Mouse (Mus musculus) MEL (cell line): ENCODE data around the gene Tmem235. TPM values are rescaled to one million over a fixed set of nuclear protein-coding genes. Genes with fewer than 3 reads are reported as not detected.

ENCODE experiments used
- DNase-seq: peaks from one replicate; pipeline ENCODE4 v3.0.0; 2011; ENCODE audit warnings: low read depth, low spot score
- H3K27ac ChIP-seq: 2 replicates; pipeline ENCODE4 v1.5.1; 2012; ENCODE audit warnings: low read depth, mild to moderate bottlenecking, control low read depth, low read length, moderate library complexity; ENCODE audit not compliant: control insufficient read depth
- H3K27me3 ChIP-seq, 2 experiments: fragments of 150-350 bp in 1 of 2; sonication (generic) in 1 of 2; 2 replicates each; pipeline ENCODE4 v1.6.1; 2012; ENCODE audit warnings: low read length in 2 of 2, mild to moderate bottlenecking in 2 of 2, improper control_type of control experiment in 1 of 2, moderate library complexity in 1 of 2; ENCODE audit not compliant: insufficient read depth in 2 of 2, control insufficient read depth in 1 of 2
- H3K36me3 ChIP-seq, 2 experiments: 2 replicates each; pipeline ENCODE4 v1.6.1; 2012 to 2014; ENCODE audit warnings: low read length in 2 of 2, improper control_type of control experiment in 1 of 2, inconsistent platforms in 1 of 2, mild to moderate bottlenecking in 1 of 2; ENCODE audit not compliant: insufficient read depth in 2 of 2, control insufficient read depth in 1 of 2
- H3K4me1 ChIP-seq, 2 experiments: fragments of 150-350 bp in 1 of 2; sonication (generic) in 1 of 2; 2 replicates each; pipeline ENCODE4 v1.6.1; 2012; ENCODE audit warnings: low read length in 2 of 2, improper control_type of control experiment in 1 of 2, mild to moderate bottlenecking in 1 of 2; ENCODE audit not compliant: insufficient read depth in 2 of 2, control insufficient read depth in 1 of 2
- H3K4me3 ChIP-seq, 2 experiments: fragments of 150-350 bp in 1 of 2; sonication (generic) in 1 of 2; 2 replicates each; pipeline ENCODE4 v1.5.1; 2012; ENCODE audit warnings: low read depth in 2 of 2, low read length in 2 of 2, mild to moderate bottlenecking in 2 of 2, moderate library complexity in 2 of 2, control low read depth in 1 of 2, improper control_type of control experiment in 1 of 2; ENCODE audit not compliant: control insufficient read depth in 1 of 2, insufficient read depth in 1 of 2
- H3K79me2 ChIP-seq: 2 replicates; pipeline ENCODE4 v1.6.1; 2012; ENCODE audit warnings: mild to moderate bottlenecking, low read length, moderate library complexity; ENCODE audit not compliant: control insufficient read depth, poor library complexity, insufficient read depth
- H3K9ac ChIP-seq: 2 replicates; pipeline ENCODE4 v1.6.1; 2012; ENCODE audit warnings: low read depth, mild to moderate bottlenecking, control low read depth, low read length, moderate library complexity; ENCODE audit not compliant: control insufficient read depth, poor library complexity, severe bottlenecking
- H3K9me3 ChIP-seq: fragments of 150-350 bp; sonication (generic); replicated peaks from 2 replicates; pipeline ENCODE4 v1.6.1; 2012; ENCODE audit warnings: mild to moderate bottlenecking, low read length, improper control_type of control experiment, moderate library complexity; ENCODE audit not compliant: insufficient read depth
- CHD1 ChIP-seq: IDR thresholded peaks from 2 replicates; pipeline ENCODE4 v1.6.1; 2012; ENCODE audit warnings: low read depth, mild to moderate bottlenecking, inconsistent platforms, low read length, improper control_type of control experiment
- CHD2 ChIP-seq: IDR thresholded peaks from 2 replicates; pipeline ENCODE4 v1.6.1; 2011; ENCODE audit warnings: low read length, improper control_type of control experiment
- E2F4 ChIP-seq: IDR thresholded peaks from 2 replicates; pipeline ENCODE4 v1.6.1; 2011; ENCODE audit warnings: low read depth, low read length, improper control_type of control experiment, borderline replicate concordance
- ELF1 ChIP-seq: IDR thresholded peaks from 2 replicates; pipeline ENCODE4 v1.6.1; 2014; ENCODE audit warnings: low read depth, mild to moderate bottlenecking, inconsistent platforms, low read length, improper control_type of control experiment, moderate library complexity
- ETS1 ChIP-seq: IDR thresholded peaks from 2 replicates; pipeline ENCODE4 v1.6.1; 2012; ENCODE audit warnings: low read depth, mild to moderate bottlenecking, inconsistent platforms, low read length, improper control_type of control experiment, moderate library complexity
- GATA1 ChIP-seq: IDR thresholded peaks from 2 replicates; pipeline ENCODE4 v1.6.1; 2011; ENCODE audit warnings: low read depth, low read length, improper control_type of control experiment
- HCFC1 ChIP-seq: IDR thresholded peaks from 2 replicates; pipeline ENCODE4 v1.6.1; 2012; ENCODE audit warnings: low read depth, mild to moderate bottlenecking, inconsistent platforms, low read length, improper control_type of control experiment, moderate library complexity
- JUND ChIP-seq: IDR thresholded peaks from 2 replicates; pipeline ENCODE4 v1.6.1; 2011; ENCODE audit warnings: low read depth, mild to moderate bottlenecking, improper control_type of control experiment, low read length
- MAFK ChIP-seq: IDR thresholded peaks from 2 replicates; pipeline ENCODE4 v1.6.1; 2011; ENCODE audit warnings: low read depth, mild to moderate bottlenecking, low read length, improper control_type of control experiment, borderline replicate concordance
- MAX ChIP-seq: IDR thresholded peaks from 2 replicates; pipeline ENCODE4 v1.6.1; 2011; ENCODE audit warnings: low read length, improper control_type of control experiment
- MAZ ChIP-seq: IDR thresholded peaks from 2 replicates; pipeline ENCODE4 v1.6.1; 2012; ENCODE audit warnings: low read depth, mild to moderate bottlenecking, inconsistent platforms, low read length, improper control_type of control experiment
- MEF2A ChIP-seq: IDR thresholded peaks from 2 replicates; pipeline ENCODE4 v1.6.1; 2014; ENCODE audit warnings: low read depth, mild to moderate bottlenecking, inconsistent platforms, low read length, improper control_type of control experiment; ENCODE audit not compliant: poor library complexity, insufficient replicate concordance, severe bottlenecking; ENCODE audit errors: extremely low read depth
- MXI1 ChIP-seq: IDR thresholded peaks from 2 replicates; pipeline ENCODE4 v1.6.1; 2011; ENCODE audit warnings: mild to moderate bottlenecking, low read depth, low read length, improper control_type of control experiment
- MYB ChIP-seq: IDR thresholded peaks from 2 replicates; pipeline ENCODE4 v1.6.1; 2011; ENCODE audit warnings: mild to moderate bottlenecking, low read depth, low read length, improper control_type of control experiment
- MYC ChIP-seq: IDR thresholded peaks from 2 replicates; pipeline ENCODE4 v1.6.1; 2011; ENCODE audit warnings: low read depth, mild to moderate bottlenecking, low read length, improper control_type of control experiment, moderate library complexity
- NELFE ChIP-seq: IDR thresholded peaks from 2 replicates; pipeline ENCODE4 v1.6.1; 2011; ENCODE audit warnings: low read depth, low read length, improper control_type of control experiment
- NRF1 ChIP-seq: IDR thresholded peaks from 2 replicates; pipeline ENCODE4 v1.6.1; 2014; ENCODE audit warnings: low read depth, mild to moderate bottlenecking, inconsistent platforms, low read length, improper control_type of control experiment, moderate library complexity; ENCODE audit not compliant: poor library complexity, insufficient read depth, severe bottlenecking
- POLR2A ChIP-seq, 2 experiments: IDR thresholded peaks; 2 replicates each; pipeline ENCODE4 v1.6.1; 2011 to 2012; ENCODE audit warnings: low read length in 2 of 2, mild to moderate bottlenecking in 2 of 2, control low read depth in 1 of 2, improper control_type of control experiment in 1 of 2, low read depth in 1 of 2, moderate library complexity in 1 of 2; ENCODE audit not compliant: control insufficient read depth in 1 of 2, insufficient read depth in 1 of 2, poor library complexity in 1 of 2
- POLR2AphosphoS2 ChIP-seq: IDR thresholded peaks from 2 replicates; pipeline ENCODE4 v1.6.1; 2011; ENCODE audit warnings: low read length, improper control_type of control experiment
- RAD21 ChIP-seq: IDR thresholded peaks from 2 replicates; pipeline ENCODE4 v1.6.1; 2011; ENCODE audit warnings: mild to moderate bottlenecking, low read depth, low read length, improper control_type of control experiment
- RCOR1 ChIP-seq: IDR thresholded peaks from 2 replicates; pipeline ENCODE4 v1.6.1; 2012; ENCODE audit warnings: low read depth, mild to moderate bottlenecking, inconsistent platforms, low read length, improper control_type of control experiment
- SIN3A ChIP-seq: IDR thresholded peaks from 2 replicates; pipeline ENCODE4 v1.6.1; 2012; ENCODE audit warnings: low read length, improper control_type of control experiment, inconsistent platforms
- SMC3 ChIP-seq: IDR thresholded peaks from 2 replicates; pipeline ENCODE4 v1.6.1; 2011; ENCODE audit warnings: low read depth, low read length, improper control_type of control experiment
- TBP ChIP-seq: IDR thresholded peaks from 2 replicates; pipeline ENCODE4 v1.8.0; 2011; ENCODE audit warnings: low read depth, low read length, improper control_type of control experiment
- TCF12 ChIP-seq: IDR thresholded peaks from 2 replicates; pipeline ENCODE4 v1.6.1; 2014; ENCODE audit warnings: low read depth, mild to moderate bottlenecking, inconsistent platforms, low read length, improper control_type of control experiment, moderate library complexity
- UBTF ChIP-seq: IDR thresholded peaks from 2 replicates; pipeline ENCODE4 v1.6.1; 2012; ENCODE audit warnings: low read depth, mild to moderate bottlenecking, inconsistent platforms, low read length, improper control_type of control experiment, moderate library complexity, borderline replicate concordance; ENCODE audit not compliant: insufficient read depth
- USF1 ChIP-seq: IDR thresholded peaks from 2 replicates; pipeline ENCODE4 v1.6.1; 2014; ENCODE audit warnings: low read depth, mild to moderate bottlenecking, inconsistent platforms, low read length, improper control_type of control experiment, moderate library complexity
- polyA plus RNA-seq, 2 experiments: library from polyadenylated mRNA; stranded (reverse) in 1 of 2; unstranded in 1 of 2; fragments of >175 nt in 1 of 2; fragments of >200 nt in 1 of 2; gene quantifications; 2 replicates each; pipeline versions ENCODE4 v1.2.1 to v1.2.4; 2012; ENCODE audit warnings: low replicate concordance in 2 of 2, low read depth in 1 of 2; ENCODE audit not compliant: insufficient read length in 2 of 2, insufficient read depth in 1 of 2, missing spikeins in 1 of 2
- total RNA-seq: library from RNA; depleted of rRNA; stranded (reverse); fragments of 300-350 nt; gene quantifications from 2 replicates; pipeline ENCODE4 v1.2.3, GENCODE M21; 2012

Tmem235 gene
- total and polyA plus RNA-seq, 3 experiments, result 0.04 TPM; not detected in 1

DNA sequence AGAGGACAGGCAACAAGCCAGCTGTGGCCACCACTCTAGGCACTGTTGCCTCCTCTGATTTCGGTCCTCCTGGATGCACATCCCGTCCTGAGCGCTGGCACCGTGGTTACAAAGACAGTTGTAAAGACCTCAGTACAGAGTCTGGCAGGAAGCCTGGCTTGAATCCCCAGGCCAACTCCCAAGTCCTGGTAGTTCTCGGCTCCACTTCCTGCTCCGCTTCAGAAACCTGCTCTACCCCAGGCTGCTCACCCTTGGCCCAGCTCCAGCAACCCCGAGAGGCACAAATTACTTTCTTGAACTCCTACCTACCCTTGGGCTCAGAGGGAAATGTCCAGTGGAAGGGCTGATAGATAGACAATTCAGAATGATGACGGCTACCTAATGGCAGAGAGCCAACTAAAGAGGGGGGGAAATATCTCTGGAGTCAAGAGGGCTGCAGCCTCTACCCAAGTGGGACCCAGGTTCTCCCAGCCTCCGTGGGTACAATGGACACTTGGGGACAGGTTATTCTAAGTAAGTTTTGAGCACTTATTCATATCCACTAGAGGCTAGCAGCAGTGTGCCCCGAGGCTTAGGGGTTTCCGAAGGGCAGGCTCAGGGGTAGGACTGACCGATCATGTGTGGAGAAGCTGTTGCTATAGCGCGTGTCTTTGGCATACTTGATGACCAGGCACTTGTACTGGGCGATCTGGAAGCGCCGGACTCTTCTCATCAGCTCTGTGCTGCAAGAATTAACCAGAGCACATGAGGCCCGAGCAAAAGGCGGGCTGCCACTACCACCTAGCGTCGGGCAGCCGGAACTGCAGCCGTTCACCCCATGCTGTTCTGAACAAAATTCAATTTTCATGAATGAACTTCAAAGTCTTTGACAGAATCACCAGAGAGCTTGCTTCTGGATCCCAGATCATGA, 36.2 kb upstream of the Tmem235 start (continued):
- TF ChIP-seq CHD1 (peak; percentile 74; the same call in 1 of the 2 replicates), UBTF (no peak), MEF2A (no peak)

DNA sequence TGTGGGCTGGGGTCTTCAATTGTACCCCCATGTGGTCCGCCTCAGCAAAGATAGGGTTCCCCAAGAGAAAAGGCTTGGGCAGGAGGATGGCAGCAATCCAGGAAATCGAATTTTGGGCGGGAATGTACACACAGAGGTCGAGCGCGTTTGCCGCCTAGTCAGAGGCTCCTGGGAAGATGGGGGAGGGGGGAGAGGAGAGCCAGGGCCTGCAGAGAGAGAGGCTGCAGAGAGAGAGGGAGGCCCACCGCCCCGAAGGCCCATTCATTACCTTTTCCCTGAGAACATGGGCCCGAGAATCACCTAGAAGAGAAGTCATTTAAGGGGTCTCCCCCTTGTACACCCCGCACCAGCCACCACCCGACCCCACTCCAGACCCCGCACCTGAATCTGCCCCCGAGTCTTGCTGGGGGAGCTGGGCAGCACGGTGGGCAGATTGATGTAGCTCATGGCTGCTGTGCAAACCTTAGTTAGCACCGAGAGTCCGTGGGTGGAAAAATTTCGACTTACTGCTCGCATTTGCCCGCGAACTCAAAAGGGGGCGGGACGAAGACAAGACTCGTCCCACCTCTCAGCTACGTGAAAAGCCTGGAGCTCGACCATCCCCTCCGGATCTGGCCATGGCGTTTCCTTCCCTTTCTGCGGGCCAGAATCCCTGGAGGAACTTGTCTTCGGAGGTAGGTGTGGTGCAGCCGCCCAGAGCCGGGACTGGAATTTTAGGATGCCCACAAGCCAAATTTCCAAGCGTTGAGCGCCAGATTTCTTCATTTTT, 35.0 kb upstream of the Tmem235 start, which contains the start of the genes Afmid and Tk1:
Gene Afmid (plus strand): TSS at position 592 of the 769 bp plus-strand sequence.
Gene Tk1 (minus strand): TSS at position 760 of the 769 bp plus-strand sequence.
- Histone ChIP-seq H3K4me3 (peak within 1 kb of the TSS; percentile 49 to 80), H3K27me3 (no peaks in the 10 kb centered on the region), H3K79me2 (peaks cover 24% of the 10 kb centered on the region), H3K9ac (peak within 1 kb of the TSS; percentile 95), H3K36me3 (peaks cover 2 to 36% of the 10 kb centered on the region in 2 experiments; a peak in 3 of 4 replicates), H3K4me1 (peaks cover 23 to 53% of the 10 kb centered on the region in 2 experiments), H3K9me3 (no peaks in the 10 kb centered on the region), H3K27ac (peak within 1 kb of the TSS; percentile 92)
- TF ChIP-seq JUND (no peak), HCFC1 (peak; percentile 78), CHD1 (peak; percentile 0; the same call in 1 of the 2 replicates), POLR2A (IDR thresholded peaks at IDR 0.05; ENCODE audit: control insufficient read depth in 1 of 2, insufficient read depth in 1 of 2, low read depth in 1 of 2, low read length in 2 of 2, poor library complexity in 1 of 2) (peak; percentile 54 to 92), GATA1 (no peak), RAD21 (no peak), MXI1 (peak; percentile 76), MAFK (no peak), CHD2 (no peak), TCF12 (peak; percentile 77), MYC (peak; percentile 75), NELFE (peak; percentile 89), MYB (no peak), E2F4 (peak; percentile 94), NRF1 (0 out of 2 replicates have a peak, but pooled peaks have one; percentile 18), SIN3A (peak; percentile 97), MAX (peak; percentile 71; the same call in 1 of the 2 replicates), SMC3 (no peak), RCOR1 (peak; percentile 68; the same call in 1 of the 2 replicates), UBTF (0 out of 2 replicates have a peak, but pooled peaks have one; percentile 65), USF1 (no peak), ELF1 (0 out of 2 replicates have a peak, but pooled peaks have one; percentile 32), ETS1 (peak; percentile 67; the same call in 1 of the 2 replicates), TBP (peak; percentile 72), MAZ (peak; percentile 66; the same call in 1 of the 2 replicates), POLR2AphosphoS2 (peak; percentile 82; the same call in 1 of the 2 replicates)
- DNase-seq, result peak; percentile 97
